Mouse (Mus musculus): ENCODE measurements around the gene Cxcr2. TPM values are rescaled to one million over a fixed set of nuclear protein-coding genes. Genes with fewer than 3 reads are reported as not detected.
"Not testable (repeated sequence)": the region's sequence is repeated elsewhere in the genome, so short reads cannot be mapped to it uniquely, and the experiment has no call there.

Gene Cxcr2
- polyA plus RNA-seq, 1 experiment = 0.27 TPM

DNA sequence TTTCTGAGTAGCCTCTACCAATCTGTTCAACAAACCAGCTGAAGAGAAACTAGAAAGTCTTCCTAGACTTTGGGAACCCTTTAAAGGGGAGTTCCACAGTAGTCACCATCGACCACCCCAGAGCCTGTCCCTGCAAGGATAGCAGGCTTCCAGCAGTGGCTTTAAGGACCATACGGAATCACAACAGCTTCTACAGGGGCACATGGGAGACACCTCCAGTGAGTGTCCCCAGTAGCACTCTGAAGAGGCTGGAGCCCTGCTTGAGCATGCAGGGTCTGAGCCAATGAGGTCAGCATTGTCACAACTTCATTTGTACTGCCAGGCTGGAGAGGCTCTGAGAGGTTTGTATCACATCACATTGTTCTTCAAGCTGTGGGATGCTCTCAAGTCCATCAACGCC lies 3.7 kb upstream of the Cxcr2 start:
- Histone ChIP-seq H3K27me3 (ENCODE audit: control insufficient read depth, insufficient read depth, low read length, poor library complexity, severe bottlenecking) (no peaks in the 10 kb centered on the region), H3K36me3 (ENCODE audit: control insufficient read depth, insufficient read depth, low read length, poor library complexity, severe bottlenecking) (no peaks in the 10 kb centered on the region), H3K9ac (ENCODE audit: low read depth, poor library complexity, severe bottlenecking) (no peak overlapping the region), H3K9me3 (replicated peaks; ENCODE audit: control insufficient read depth, insufficient read depth, low read length, poor library complexity, severe bottlenecking) (peaks cover 10% of the 10 kb centered on the region), H3K4me3 (ENCODE audit: low read depth, low read length) (no peak overlapping the region), H3K27ac (ENCODE audit: insufficient read depth, low read length) (no peak overlapping the region), H3K4me1 (ENCODE audit: control insufficient read depth, insufficient read depth, low read length) (no peaks in the 10 kb centered on the region)
- TF ChIP-seq EP300 (IDR thresholded peaks at IDR 0.05; ENCODE audit: insufficient read depth, low read depth, low read length) = no peak
- no peak for TF ChIP-seq POLR2A (IDR thresholded peaks at IDR 0.05; ENCODE audit: insufficient read depth, low read length)
- TF ChIP-seq CTCF (IDR thresholded peaks at IDR 0.05; ENCODE audit: low read depth, low read length) = no peak

DNA sequence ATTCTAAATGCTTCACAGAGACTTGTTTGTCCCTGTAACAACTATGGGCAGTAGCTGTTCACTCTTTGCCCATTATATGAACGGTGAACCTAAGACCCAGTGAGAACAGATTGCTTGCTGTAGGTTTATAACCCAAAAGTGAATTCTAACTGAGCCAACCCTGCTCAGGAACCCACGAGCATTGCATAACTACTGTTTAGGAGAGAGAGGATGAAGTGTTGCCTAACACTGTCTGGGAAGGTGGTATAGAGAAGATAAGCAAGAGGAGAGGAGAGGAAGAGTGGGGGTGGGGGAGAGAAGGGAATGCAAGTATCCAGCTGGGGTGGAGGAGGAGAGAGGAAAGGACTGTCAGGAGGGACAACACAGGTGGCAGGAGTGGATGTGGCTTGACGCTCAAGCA lies 2.7 kb upstream of the Cxcr2 start:
- no peaks in the 10 kb centered on the region for H3K27me3 ChIP-seq (ENCODE audit: control insufficient read depth, insufficient read depth, low read length, poor library complexity, severe bottlenecking)
- TF ChIP-seq POLR2A (IDR thresholded peaks at IDR 0.05; ENCODE audit: insufficient read depth, low read length) (no peak), CTCF (IDR thresholded peaks at IDR 0.05; ENCODE audit: low read depth, low read length) (no peak), EP300 (IDR thresholded peaks at IDR 0.05; ENCODE audit: insufficient read depth, low read depth, low read length) (no peak)
- peaks cover 10% of the 10 kb centered on the region for H3K9me3 ChIP-seq (replicated peaks; ENCODE audit: control insufficient read depth, insufficient read depth, low read length, poor library complexity, severe bottlenecking)
- no peaks in the 10 kb centered on the region for H3K4me1 ChIP-seq (ENCODE audit: control insufficient read depth, insufficient read depth, low read length)
- no peak overlapping the region for H3K9ac ChIP-seq (ENCODE audit: low read depth, poor library complexity, severe bottlenecking)
- H3K36me3 ChIP-seq (ENCODE audit: control insufficient read depth, insufficient read depth, low read length, poor library complexity, severe bottlenecking) = no peaks in the 10 kb centered on the region
- H3K27ac ChIP-seq (ENCODE audit: insufficient read depth, low read length) = no peak overlapping the region
- H3K4me3 ChIP-seq (ENCODE audit: low read depth, low read length) = no peak overlapping the region

DNA sequence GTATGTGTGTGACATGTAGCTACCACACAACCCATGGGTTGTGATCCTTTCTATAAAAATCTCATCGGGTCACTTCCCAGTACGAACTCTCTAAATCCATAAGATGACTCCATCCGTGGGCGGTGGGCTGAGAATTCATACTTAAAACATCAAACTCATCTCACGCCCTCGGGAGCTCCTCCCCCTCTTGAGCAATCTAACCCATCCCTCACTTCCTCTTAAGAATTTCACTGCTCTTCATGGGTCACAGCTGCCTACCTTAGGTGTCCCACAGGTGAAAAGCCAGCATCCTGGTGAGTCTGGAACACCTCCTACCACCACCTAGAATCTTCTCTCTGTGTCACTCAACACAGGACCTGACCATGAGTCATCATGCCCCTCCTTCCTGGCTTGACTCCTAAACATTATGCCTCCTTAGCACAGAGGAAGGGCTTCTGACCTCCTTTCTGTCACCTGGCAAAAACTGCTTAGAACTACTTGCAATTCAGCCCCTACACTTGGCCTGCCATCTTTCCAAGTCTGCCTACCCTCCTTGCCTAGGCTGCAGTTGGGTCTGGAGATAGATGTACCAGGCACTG lies 1.7 kb downstream of the Cxcr2 start:
- no peak overlapping the region for H3K9ac ChIP-seq (ENCODE audit: low read depth, poor library complexity, severe bottlenecking)
- peaks cover 10% of the 10 kb centered on the region for H3K9me3 ChIP-seq (replicated peaks; ENCODE audit: control insufficient read depth, insufficient read depth, low read length, poor library complexity, severe bottlenecking)
- no peaks in the 10 kb centered on the region for H3K36me3 ChIP-seq (ENCODE audit: control insufficient read depth, insufficient read depth, low read length, poor library complexity, severe bottlenecking)
- H3K27ac ChIP-seq (ENCODE audit: insufficient read depth, low read length) = no peak overlapping the region
- no peaks in the 10 kb centered on the region for H3K27me3 ChIP-seq (ENCODE audit: control insufficient read depth, insufficient read depth, low read length, poor library complexity, severe bottlenecking)
- TF ChIP-seq EP300 (IDR thresholded peaks at IDR 0.05; ENCODE audit: insufficient read depth, low read depth, low read length) (no peak), CTCF (IDR thresholded peaks at IDR 0.05; ENCODE audit: low read depth, low read length) (no peak), POLR2A (IDR thresholded peaks at IDR 0.05; ENCODE audit: insufficient read depth, low read length) (no peak)
- no peak overlapping the region for H3K4me3 ChIP-seq (ENCODE audit: low read depth, low read length)
- H3K4me1 ChIP-seq (ENCODE audit: control insufficient read depth, insufficient read depth, low read length) = no peaks in the 10 kb centered on the region

DNA sequence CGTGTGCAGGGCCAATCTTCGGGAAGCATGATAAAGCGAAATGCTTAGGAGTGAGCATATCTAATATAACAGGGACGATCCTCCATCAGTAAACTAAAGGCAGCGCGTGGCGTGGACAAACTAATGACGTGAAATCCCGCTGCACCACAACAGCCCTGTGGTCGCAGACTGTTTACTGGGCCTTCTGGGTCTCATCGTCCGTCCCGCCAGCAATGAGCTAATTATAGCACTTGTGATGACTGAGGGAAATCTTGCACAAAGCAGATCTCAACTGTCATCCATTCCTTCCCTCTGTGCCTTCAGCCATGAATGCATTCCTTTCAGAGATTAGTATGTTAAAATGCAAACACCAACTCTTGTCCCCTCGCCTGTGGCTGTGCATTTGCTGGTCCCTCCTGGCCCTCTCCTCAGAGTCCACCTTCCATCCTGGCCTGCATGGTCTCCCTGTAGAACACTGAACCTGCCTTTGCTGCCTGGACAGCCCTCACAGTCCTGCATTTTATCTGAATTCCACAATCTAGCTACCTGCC lies 2.7 kb downstream of the Cxcr2 start:
- H3K36me3 ChIP-seq (ENCODE audit: control insufficient read depth, insufficient read depth, low read length, poor library complexity, severe bottlenecking) = no peaks in the 10 kb centered on the region
- H3K27me3 ChIP-seq (ENCODE audit: control insufficient read depth, insufficient read depth, low read length, poor library complexity, severe bottlenecking) = no peaks in the 10 kb centered on the region
- peaks cover 10% of the 10 kb centered on the region for H3K9me3 ChIP-seq (replicated peaks; ENCODE audit: control insufficient read depth, insufficient read depth, low read length, poor library complexity, severe bottlenecking)
- no peaks in the 10 kb centered on the region for H3K4me1 ChIP-seq (ENCODE audit: control insufficient read depth, insufficient read depth, low read length)
- TF ChIP-seq POLR2A (IDR thresholded peaks at IDR 0.05; ENCODE audit: insufficient read depth, low read length) = no peak
- no peak for TF ChIP-seq CTCF (IDR thresholded peaks at IDR 0.05; ENCODE audit: low read depth, low read length)
- no peak for TF ChIP-seq EP300 (IDR thresholded peaks at IDR 0.05; ENCODE audit: insufficient read depth, low read depth, low read length)
- no peak overlapping the region for H3K4me3 ChIP-seq (ENCODE audit: low read depth, low read length)
- no peak overlapping the region for H3K27ac ChIP-seq (ENCODE audit: insufficient read depth, low read length)
- H3K9ac ChIP-seq (ENCODE audit: low read depth, poor library complexity, severe bottlenecking) = no peak overlapping the region

DNA sequence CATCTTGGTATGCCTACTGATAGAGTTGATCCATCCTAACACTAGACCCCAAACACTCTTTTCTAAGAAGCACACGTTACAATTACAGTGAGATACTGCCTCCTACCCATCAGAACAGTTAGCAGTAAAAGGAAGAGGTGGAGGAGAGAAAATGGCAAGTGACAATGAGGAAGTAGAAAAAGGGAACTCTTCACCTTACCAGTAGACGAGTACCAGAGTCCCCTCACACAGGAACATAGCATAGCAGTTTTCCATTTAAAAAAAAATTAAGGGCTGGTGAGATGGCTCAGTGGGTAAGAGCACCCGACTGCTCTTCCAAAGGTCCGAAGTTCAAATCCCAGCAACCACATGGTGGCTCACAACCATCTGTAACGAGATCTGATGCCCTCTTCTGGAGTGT lies 5.8 kb downstream of the Cxcr2 start:
- H3K27me3 ChIP-seq (ENCODE audit: control insufficient read depth, insufficient read depth, low read length, poor library complexity, severe bottlenecking); H3K4me1 ChIP-seq (ENCODE audit: control insufficient read depth, insufficient read depth, low read length); H3K36me3 ChIP-seq (ENCODE audit: control insufficient read depth, insufficient read depth, low read length, poor library complexity, severe bottlenecking); H3K27ac ChIP-seq (ENCODE audit: insufficient read depth, low read length); H3K9me3 ChIP-seq (replicated peaks; ENCODE audit: control insufficient read depth, insufficient read depth, low read length, poor library complexity, severe bottlenecking); H3K4me3 ChIP-seq (ENCODE audit: low read depth, low read length); H3K9ac ChIP-seq (ENCODE audit: low read depth, poor library complexity, severe bottlenecking): not testable (repeated sequence)

DNA sequence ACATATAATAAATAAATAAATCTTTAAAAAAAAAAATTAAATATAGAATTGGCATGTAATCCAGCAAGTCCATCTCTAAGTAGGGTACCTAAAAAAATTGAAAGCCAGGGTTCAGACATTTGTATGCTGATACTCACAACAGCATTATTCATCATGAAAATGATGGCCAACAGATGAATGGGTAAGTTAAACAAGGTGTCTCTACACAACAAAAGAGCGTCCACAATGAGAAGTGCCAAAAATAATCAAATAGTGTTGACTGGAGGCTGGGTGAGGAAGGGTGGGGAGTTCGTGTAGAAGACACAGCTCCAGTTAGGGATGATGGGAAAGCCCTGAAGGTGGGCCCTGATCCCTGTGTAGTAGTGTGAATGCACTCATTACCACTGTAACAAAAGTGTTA lies 6.2 kb downstream of the Cxcr2 start:
- H3K9me3 ChIP-seq (replicated peaks; ENCODE audit: control insufficient read depth, insufficient read depth, low read length, poor library complexity, severe bottlenecking) = no peaks in the 10 kb centered on the region
- H3K27ac ChIP-seq (ENCODE audit: insufficient read depth, low read length) = no peak overlapping the region
- no peaks in the 10 kb centered on the region for H3K36me3 ChIP-seq (ENCODE audit: control insufficient read depth, insufficient read depth, low read length, poor library complexity, severe bottlenecking)
- H3K9ac ChIP-seq (ENCODE audit: low read depth, poor library complexity, severe bottlenecking) = no peak overlapping the region
- no peaks in the 10 kb centered on the region for H3K4me1 ChIP-seq (ENCODE audit: control insufficient read depth, insufficient read depth, low read length)
- TF ChIP-seq CTCF (IDR thresholded peaks at IDR 0.05; ENCODE audit: low read depth, low read length) = no peak
- TF ChIP-seq POLR2A (IDR thresholded peaks at IDR 0.05; ENCODE audit: insufficient read depth, low read length) = no peak
- no peak for TF ChIP-seq EP300 (IDR thresholded peaks at IDR 0.05; ENCODE audit: insufficient read depth, low read depth, low read length)
- no peak overlapping the region for H3K4me3 ChIP-seq (ENCODE audit: low read depth, low read length)
- no peaks in the 10 kb centered on the region for H3K27me3 ChIP-seq (ENCODE audit: control insufficient read depth, insufficient read depth, low read length, poor library complexity, severe bottlenecking)
